Mouse (Mus musculus) bone marrow macrophage, adult 2 months (primary cell): Measurements from ENCODE around the gene Hist2h2aa2.

ENCODE experiments used
- CTCF ChIP-seq: IDR thresholded peaks from 2 replicates; pipeline ENCODE4 v1.5.1; 2012; ENCODE audit warnings: low read depth, mild to moderate bottlenecking, low read length, moderate library complexity
- POLR2A ChIP-seq: IDR thresholded peaks from 2 replicates; pipeline ENCODE4 v1.6.1; 2012; ENCODE audit warnings: mild to moderate bottlenecking, low read depth, low read length, borderline replicate concordance

DNA sequence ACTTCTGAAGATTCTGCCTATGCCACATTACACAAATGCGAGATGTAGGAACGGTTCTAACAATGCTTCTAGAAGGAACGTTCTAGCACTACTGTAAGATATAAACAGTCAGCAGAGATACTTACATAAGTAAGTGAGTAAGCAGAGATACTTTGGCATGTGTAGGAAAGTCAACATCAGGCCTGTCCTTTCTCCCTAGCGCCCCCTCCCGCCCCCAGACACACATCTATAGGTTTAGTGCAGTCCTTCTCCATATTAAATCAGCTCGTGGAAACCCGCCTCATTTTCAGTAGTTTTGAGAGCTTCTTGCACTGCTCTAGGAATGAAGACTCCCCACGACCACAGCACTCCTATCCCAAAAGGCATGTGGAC is 37.3 kb upstream of the Hist2h2aa2 start:
- TF ChIP-seq POLR2A (no peak), CTCF (no peak)
